Mouse (Mus musculus): ENCODE data around the gene Adamts6. TPM values are rescaled to one million over a fixed set of nuclear protein-coding genes. Genes with fewer than 3 reads are reported as not detected.

Gene Adamts6
- total RNA-seq, 2 experiments from 2014 or later = 0.99 to 1.5 TPM

DNA sequence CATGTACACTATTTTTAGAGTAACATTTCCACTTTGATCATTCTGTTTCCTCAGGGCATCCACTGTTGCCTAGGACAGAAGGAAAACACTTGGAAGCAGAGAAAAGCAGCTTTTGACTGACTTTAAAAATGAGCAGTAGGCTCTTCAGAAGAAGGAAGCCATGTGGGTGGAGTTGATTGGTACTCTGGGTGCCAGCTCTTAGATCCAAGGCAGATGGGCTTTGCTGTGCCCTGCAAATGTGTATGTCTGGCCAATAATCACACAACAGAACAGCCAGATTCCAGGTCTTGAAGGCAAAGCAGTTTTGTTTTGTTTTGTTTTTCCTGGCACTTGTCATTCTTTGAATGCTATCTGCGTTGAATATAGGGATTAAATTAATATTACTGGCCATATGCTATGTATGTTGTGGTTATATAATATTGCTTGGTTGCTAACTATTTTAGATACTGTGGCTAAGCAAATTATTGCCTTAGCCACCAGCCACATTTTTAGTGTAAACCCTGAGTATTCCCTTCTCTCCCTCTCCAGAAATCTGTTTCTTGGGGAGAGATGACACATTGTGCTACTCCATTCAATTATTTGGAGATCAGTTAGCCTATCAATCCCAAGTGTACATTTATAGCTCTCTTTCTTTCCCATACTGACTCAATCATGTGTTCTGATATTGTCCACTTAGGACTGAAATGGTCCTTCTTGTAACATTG, 165.8 kb downstream of the Adamts6 start:
- ATAC-seq (replicated peaks; ENCODE audit: poor library complexity) = no peak

DNA sequence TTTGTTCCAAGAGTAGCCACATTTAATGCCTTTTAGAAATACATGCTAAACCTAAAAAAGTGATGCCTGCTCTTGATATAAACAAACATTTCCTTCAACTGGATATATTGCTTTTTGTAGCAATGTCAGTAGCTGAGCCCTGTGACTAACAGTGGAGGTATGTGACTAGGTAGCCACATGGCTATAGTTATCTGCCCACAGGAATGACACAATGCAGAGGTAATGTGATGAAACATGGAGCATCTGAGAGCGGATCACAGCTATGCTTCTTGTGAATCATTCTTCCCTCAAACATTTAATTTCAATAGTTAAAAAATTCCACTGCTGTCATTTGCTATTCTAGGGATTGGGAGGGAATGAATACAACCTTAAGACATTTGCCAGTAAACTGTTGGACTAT, 172.7 kb downstream of the Adamts6 start:
- no peak for ATAC-seq (replicated peaks; ENCODE audit: poor library complexity)

DNA sequence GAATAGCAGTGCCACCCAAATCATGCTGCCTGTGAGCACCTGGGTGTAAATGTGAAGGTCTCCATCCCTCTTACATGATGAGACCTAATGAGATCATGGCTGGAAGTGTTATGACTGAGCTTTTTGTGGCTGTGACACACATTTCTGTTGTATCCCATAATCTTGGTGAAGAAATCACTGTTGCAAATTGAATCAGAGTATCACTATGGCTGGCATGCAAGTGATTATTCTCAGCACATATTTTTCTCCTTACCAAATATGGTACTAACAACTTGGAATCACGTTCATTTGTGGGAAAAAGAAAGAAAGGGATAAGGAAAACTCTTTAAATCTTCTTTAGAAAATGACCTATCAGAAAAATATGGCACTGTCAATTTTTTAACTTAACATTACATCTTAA, 180.4 kb downstream of the Adamts6 start:
- no peak for ATAC-seq (replicated peaks; ENCODE audit: poor library complexity)

DNA sequence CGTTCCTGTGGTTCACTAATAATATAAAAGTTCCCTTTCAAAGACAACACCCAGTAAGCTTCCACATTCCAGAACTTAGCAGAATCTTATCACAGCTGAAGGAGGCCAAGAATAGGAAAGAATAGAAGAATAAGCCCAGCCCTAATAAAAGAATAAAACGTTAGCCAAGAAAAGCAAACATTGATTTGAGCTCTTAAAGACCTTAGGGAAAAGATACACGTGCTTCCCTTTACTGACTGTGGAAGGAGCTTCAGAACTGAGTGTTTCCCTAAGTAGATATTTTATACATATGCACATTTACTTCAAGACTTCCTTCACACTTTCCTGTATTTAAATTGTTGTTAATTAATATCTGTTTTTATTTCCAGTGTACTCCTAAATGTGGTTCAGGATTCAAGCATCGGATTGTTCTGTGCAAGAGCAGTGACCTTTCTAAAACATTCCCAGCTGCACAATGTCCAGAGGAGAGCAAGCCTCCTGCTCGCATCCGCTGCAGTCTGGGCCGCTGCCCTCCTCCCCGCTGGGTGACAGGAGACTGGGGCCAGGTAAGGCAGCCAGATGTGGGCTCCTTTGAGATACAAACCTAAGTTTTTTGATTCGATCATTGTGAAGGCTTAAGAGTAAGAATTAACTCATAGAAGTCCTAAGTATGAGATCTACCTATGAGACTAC, 188.8 kb downstream of the Adamts6 start:
- ATAC-seq (replicated peaks; ENCODE audit: poor library complexity) = no peak

DNA sequence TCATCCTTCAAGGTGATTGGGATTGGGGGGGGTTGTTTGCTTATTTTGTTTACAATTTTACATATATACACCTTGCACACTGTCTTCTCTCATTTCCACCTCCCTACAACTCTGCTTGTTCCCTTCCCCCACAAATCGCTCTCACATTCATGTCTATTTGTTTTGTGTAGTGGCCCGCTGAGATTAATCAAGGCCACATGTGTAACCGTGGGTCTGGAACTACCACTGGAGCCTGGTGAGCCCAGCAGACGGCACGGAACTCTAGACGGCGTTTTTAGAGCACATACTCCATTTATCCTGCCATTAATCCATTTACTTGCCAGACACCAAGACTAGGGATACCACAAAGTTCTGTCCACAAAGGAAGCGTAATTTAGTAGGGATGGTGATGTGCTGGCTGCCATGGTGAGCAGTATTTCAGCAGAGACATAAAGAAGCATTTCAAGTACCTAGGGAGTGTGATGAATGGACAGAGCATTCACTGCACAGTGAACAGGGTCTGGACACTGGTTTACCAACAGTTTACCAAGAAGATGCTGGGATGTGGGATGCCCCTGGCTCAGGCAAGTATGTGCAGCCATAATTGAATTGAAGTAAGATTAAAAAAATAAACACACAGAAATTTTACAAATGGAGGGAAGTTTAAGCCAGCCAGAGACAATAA, 194.9 kb downstream of the Adamts6 start:
- no peak for ATAC-seq (replicated peaks; ENCODE audit: poor library complexity)

DNA sequence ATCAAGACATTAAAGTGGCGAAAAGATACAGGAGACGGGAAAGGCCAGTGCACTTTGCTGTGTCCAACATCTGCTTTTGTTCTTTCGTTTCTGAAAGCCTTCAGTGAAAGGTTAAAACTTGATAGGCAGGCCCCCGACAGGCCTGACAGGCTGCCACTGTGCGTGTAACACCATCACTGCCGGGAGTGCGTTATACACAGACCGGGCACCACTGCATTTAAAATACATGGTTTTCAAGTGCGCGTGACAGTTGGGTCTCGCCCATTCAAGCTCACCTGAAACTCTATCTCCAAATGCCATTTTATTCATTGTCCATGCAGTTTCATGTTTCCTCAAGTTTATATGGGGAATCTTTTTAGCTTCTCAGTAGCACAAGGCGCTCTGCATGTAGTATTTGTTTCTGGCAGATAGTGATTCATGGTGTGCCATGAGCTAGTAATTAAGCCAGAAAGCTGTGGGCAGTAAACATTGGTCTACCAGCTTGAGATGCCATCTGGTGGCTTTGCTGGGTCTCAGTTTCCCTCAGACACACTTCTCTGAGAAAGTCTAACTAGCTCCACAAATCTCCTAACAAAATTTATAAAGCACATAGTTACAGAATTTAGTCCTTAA, 195.6 kb downstream of the Adamts6 start:
- no peak for ATAC-seq (replicated peaks; ENCODE audit: poor library complexity)

DNA sequence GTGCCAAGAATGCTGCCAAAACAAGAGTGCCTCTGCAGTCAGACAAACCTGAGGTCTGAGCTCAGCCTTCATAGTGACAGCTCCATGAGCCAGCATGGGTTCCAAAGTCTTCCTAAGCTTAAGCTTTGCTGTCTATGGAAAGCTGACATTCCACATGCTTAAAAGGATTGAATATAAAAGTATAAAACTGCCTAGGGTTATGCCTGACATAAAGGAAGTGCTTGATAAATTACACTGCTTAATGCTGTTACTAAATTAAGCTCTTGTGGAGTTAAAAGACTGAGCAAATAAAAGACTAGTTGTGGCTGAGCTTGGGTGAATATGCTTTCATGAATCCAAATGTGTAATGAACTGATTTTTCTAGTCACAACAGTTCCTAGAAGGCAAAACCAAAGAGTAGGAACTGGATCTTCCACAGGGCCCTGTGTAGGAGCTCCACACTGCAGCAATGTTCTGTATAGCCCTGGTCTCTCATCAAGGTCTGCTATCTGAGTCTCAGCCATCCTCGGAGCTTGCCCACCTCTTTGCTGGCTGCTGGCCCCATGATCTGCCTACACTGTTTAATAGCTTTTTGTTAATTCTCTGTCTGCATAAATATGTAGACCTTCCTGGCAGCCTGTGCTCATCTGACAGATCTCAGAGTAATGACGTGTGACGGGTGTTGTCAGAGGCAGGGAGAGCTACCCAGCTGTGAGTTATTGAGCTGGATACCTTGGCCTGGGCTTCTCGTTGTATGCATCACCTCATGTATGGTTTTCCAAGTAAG, 203.6 kb downstream of the Adamts6 start:
- no peak for ATAC-seq (replicated peaks; ENCODE audit: poor library complexity)

DNA sequence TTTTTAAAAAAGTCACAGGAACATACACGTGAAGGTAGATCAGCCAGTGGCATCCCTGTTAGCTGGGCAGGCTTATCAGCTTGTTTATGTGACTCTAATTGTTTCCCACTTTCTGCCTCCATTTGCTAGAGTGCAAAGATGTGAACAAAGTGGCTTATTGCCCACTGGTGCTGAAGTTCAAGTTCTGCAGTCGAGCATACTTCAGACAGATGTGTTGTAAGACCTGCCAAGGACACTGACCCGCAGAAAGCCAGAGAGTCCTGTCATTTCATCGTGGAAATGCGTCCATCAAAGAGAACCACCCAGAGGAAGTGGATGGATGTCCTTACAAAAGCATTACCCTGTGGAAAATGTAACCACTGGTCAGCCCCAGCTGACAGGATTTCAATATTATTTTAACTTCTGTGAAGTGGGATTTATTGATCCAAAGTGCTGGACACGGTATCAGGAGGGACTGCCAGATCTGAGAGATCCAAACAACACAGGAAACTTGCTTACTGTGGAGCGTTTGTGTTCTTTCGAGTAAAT, 205.9 kb downstream of the Adamts6 start:
- ATAC-seq (replicated peaks; ENCODE audit: poor library complexity) = no peak

DNA sequence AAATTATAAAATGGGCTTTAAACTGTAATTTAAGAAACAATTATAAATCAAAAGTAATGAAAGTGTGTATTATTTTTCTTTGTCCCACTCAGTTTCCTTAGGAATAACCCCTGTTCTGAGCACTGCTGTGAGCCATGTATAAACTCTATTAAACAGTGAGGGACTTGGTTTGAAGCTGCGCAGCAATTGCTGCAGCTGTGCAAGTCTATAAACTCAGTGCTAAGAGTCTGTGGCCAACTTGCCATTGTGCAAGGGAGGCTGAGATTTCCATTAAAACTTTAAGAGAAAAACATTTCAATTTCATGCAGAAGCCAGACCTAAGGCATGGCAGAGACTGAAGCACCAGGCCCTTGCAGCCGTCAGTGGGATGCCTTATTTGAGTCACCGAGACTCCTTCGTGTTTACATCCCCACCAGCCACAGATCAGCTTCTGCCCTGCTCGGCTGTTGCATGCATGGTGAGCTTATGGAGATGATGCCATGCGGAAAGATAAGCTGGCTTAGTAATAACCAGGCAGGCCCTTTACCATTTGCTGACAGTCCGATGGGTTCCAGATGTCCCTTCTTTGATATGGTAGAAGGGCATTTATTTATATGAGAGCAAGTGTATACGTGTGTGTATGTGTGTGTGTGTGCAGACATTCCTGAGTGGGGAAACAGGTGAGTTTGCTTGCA, 206.7 kb downstream of the Adamts6 start:
- no peak for ATAC-seq (replicated peaks; ENCODE audit: poor library complexity)

DNA sequence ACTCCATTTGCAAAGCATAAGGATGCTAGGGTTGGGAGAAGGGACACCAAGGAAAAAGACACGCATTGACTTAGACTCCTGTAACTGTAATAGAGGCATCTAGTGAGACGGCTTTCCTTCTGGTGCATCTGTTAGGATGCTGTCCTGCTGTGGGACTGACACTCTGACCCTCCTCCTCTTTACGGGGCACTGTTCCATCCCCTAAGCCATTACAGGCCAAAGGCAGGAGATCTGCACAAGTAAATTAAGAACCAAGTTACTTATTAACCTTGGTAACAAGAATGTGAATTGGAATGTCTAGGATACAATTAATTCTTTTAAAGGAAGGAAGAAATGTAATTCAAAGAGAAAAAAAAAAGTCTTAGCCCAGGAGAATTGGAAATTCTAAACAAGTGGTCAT, 210.0 kb downstream of the Adamts6 start:
- no peak for ATAC-seq (replicated peaks; ENCODE audit: poor library complexity)

DNA sequence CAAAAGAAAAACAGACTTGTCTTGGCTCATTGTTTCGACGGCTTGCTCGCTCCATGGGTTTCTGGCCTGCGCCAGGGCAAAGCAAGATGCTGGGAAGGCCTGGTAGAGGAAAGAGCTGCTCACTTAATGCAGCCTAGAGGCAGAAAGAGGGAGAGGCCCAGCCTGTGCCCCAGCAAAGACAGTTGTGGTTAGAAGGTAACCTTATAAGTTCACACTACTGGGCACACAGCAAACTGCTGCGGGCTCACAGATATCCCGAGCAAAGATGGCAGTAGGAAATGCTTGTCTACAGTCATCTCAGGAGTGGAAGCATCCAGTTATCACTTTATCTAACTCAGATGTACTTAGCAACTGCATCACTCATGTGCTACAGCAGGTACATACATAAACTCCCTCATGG, 211.0 kb downstream of the Adamts6 start:
- ATAC-seq (replicated peaks; ENCODE audit: poor library complexity) = no peak

DNA sequence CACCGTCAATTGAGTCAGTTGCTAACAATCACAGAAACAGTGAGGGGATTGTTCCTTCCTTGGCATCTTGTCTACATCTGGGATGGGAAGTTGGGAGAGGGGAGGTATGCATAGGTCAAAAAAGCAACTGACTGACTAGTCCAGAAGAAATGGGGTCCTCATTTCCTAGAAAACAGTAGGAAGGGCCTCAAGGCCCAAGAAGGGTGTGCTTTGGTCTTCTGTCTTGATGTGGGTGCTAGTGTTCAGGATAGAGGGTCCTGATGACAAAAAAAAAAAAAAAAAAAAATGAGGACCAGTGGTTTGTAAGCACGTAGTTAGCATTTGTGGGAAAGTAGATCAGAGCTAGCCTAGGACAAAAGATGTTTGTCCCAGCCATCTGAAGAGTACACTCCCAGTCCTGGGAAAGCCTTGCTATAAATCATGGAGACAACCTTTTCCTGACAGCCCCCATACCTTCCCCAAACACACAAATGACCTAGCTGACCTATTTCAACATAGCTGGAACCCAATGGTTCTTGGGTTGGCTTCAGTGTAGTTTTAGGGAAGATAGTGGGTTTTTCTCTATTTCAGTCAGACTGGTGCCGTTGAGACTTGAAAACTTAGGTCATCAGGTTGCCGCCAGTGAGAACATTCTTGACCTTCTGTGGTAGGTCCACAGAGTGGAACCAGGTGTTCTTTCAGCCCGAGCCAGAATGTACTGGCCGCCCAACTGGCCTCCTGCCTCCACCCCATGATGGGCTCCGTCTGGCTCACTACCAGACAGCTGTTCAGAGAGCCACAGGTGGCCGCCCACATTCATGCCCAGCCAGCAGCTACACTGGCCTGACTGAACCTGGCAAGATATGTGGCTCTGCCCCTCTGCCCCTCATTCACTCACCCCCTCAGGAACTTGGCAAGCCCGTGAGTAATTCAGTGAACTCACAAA, 211.7 kb downstream of the Adamts6 start:
- ATAC-seq (replicated peaks; ENCODE audit: poor library complexity) = no peak

DNA sequence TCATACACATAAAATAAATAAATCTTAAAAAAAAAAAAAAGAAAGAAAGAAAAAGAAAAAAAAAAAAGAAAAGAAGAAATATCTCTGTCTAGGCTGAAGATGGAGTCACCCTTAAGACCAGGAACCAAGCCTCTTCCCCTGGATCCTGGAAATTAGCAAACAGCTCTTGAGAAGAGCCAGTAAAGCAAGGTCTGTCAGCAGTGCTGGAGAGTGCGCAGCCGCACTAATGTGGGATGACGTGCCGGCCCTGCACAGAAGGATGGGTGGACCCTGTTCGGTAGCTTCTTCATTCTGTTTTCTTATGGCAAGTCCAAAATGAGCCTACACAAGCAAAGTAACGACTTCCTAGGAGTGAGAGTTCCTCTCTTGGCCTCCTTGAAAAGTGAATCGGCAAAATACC, 214.8 kb downstream of the Adamts6 start:
- no peak for ATAC-seq (replicated peaks; ENCODE audit: poor library complexity)

DNA sequence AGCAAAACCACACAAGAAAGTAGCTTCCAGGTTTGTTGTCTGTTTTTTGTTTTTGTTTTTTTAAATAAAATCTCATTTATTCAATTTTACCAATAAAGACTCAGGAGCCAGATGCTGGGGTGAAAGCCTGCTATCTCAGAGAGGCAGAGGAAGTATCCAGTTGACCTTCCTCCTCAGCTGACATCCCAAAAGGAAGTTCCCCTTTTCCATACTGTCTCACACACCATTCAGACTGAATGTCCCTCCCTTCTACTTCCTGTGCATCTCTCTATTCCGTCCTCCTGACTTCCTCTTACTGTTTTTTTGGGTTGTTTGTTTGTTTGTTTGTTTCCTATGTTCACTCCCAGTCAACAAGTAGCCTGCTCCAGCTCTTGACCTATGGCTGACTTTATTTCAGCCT, 216.4 kb downstream of the Adamts6 start:
- peak; percentile 74 for ATAC-seq (replicated peaks; ENCODE audit: poor library complexity)

DNA sequence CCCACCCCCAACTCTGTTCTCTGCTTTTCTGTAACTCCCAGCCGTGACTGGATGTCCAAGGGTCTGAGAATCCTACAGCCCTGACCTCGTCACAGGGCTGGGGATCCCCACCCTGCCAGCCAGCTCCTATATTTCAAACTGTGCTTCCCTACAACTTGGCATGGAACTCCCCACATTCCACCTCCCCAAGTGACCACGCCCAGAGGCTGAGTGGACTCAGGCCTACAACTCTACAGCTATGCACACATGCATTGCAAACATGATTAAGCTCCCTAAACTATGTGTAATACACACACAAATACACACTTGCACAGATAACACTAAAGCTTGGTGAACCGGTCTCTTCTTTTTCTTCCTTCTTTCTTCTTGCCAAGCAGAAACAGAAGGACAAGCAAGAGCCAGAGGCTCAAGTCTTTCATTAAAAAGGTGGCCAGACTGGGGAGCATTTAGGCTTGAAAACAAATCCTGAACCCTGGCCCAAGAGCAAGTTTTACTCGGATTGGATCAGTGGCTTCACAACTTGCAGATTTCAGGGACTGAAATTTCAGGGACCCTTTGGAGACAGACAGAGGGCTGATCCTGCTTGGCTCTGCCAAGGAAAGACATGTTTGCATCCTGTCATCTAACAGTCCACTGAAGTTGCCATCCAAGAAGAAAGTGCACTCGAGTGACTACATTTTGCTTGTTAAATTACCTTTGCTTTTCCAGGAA, 218.7 kb downstream of the Adamts6 start:
- no peak for ATAC-seq (replicated peaks; ENCODE audit: poor library complexity)

DNA sequence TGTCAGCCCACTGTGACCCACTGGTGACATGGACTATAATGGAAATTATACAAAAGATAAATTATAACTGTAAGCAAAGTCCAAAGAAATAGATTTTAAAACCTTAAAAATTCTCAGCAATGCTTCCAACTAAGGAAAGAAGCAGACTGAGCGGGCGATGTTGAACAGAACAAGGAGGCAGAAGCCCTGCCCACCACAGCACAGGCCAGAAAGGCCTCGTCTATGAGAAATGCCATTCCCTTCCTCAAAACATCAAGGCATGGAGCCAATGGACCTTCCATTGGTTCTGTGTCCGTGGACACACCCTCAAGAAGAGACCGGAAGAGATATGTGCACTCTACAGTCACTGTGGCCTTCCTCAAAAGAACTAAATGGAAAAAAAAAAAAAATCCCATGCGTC, 220.0 kb downstream of the Adamts6 start:
- no peak for ATAC-seq (replicated peaks; ENCODE audit: poor library complexity)

DNA sequence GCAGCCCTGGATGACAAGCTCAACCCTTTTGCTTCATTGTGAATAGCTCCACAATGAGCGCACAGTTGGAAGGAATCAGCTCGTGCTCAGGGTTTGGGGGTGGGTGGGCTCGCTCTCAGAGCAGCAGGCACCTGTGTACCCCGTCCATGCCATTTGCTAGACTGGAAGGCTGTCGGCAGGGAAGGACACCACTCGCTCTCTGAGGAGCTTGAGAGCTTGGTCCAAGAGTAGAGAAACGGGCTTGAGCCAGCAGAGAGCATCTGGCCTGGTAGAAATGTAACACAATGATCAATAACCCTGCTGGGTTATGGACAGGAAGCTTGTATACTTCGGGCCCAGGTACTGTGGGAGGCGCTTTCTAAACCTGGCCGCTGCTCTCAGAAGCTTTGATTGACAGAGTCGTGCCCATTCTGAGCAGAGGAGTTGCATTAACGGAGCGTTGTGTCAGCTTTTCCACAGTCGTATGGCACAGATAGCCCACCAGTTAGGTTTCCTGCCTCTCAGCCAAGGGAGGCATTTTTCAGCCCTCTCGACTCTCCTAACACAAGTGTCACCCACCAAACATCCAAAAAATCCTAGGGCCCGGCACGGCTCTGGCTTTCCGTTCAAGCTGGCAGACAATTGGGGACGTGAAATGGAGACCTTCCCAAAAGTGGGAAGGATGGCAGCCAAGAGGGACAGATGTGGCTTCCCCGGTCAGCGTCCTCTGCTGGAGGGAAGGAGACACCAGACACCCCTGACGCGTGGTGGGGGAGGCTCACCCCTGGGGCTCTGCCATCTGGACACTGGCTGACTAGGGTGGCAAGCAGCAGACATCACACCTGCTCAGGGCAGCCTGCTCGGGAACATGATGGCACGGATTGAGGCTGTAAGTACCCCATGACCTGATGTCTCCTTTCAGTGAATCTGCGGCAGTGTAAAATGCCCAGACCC, 222.2 kb downstream of the Adamts6 start:
- ATAC-seq (replicated peaks; ENCODE audit: poor library complexity) = no peak
